Mouse (Mus musculus) erythroblast, embryonic 14.5 days (primary cell): ENCODE data around the gene Klhl8.

Experiments
- GATA1 ChIP-seq: IDR thresholded peaks from 2 replicates; pipeline ENCODE4 v1.6.1; 2012; ENCODE audit warnings: low read length, inconsistent platforms, mixed read lengths
- TAL1 ChIP-seq: IDR thresholded peaks from 3 replicates; pipeline ENCODE4 v1.6.1; 2012; ENCODE audit warnings: low read length, inconsistent platforms, mixed read lengths

GRCm38 (mm10) chr5:103857151-103857550 is 53.9 kb downstream of the Klhl8 start:
- no peak for TF ChIP-seq GATA1
- no peak for TF ChIP-seq TAL1
